Mouse (Mus musculus) T-cell, adult 66 days (primary cell): ENCODE measurements around the gene Zfp947. TPM values are rescaled to one million over a fixed set of nuclear protein-coding genes. Genes with fewer than 3 reads are reported as not detected.

Experiments
- total RNA-seq, 2 experiments: library from RNA; stranded (reverse); gene quantifications; 3 replicates in 1 of 2; 4 replicates in 1 of 2; pipeline ENCODE4 v1.2.4; 2023

Gene Zfp947
- total RNA-seq = not detected

GRCm38 (mm10) chr17:22165722-22166294 lies at the start of gene Zfp947:
Gene Zfp947 (minus strand): TSS chr17:22166190.

Other genes with a start within 250 kb of the Zfp947 start
- gene Zfp942, start 203.7 kb downstream of the Zfp947 start, total RNA-seq = 10 to 100 TPM; 30.4 to 33.4 TPM
- 10 to 100 TPM; 19.8 to 21.6 TPM for gene Zfp943, start 203.6 kb downstream of the Zfp947 start, total RNA-seq
- gene Zfp994, start 59.4 kb upstream of the Zfp947 start, total RNA-seq = 1 to 10 TPM; 7.3 to 8.2 TPM
- 10 to 100 TPM; 10.9 to 13.2 TPM for gene CT030661.1, start 148.6 kb upstream of the Zfp947 start, total RNA-seq
- gene Zfp944, start 195.2 kb upstream of the Zfp947 start, total RNA-seq = 10 to 100 TPM; 10.6 to 12.7 TPM
- gene Zfp758, start 195.3 kb upstream of the Zfp947 start, total RNA-seq = 10 to 100 TPM; 15.7 to 19.7 TPM